Mouse (Mus musculus): ENCODE results near the gene Ppp1r37. TPM values are rescaled to one million over a fixed set of nuclear protein-coding genes. Genes with fewer than 3 reads are reported as not detected.
A peak's percentile ranks its signal among the peaks of the same experiment; 100 is the strongest.
"Not testable (repeated sequence)": the region's sequence is repeated elsewhere in the genome, so short reads cannot be mapped to it uniquely, and the experiment has no call there.

Gene Ppp1r37
- total RNA-seq, 2 experiments from 2014 or later = 61.1 to 63.1 TPM

GRCm38 (mm10) chr7:19540771-19541566, 21.9 kb downstream of the Ppp1r37 start:
- DNase-seq = no peak

GRCm38 (mm10) chr7:19534676-19535075, 28.2 kb downstream of the Ppp1r37 start:
- DNase-seq = no peak

GRCm38 (mm10) chr7:19532240-19532639, 30.6 kb downstream of the Ppp1r37 start:
- no peak for DNase-seq

- DNase-seq = no peak
Observed at GRCm38 (mm10) chr7:19531077-19531476, 31.8 kb downstream of the Ppp1r37 start.

- no peak for DNase-seq
Observed at GRCm38 (mm10) chr7:19525105-19525481, 37.8 kb downstream of the Ppp1r37 start.

GRCm38 (mm10) chr7:19524420-19525104, 38.3 kb downstream of the Ppp1r37 start:
- DNase-seq = no peak

- peak in 1 of 2 experiments; percentile 68 for DNase-seq
Observed at GRCm38 (mm10) chr7:19523757-19524419, 39.0 kb downstream of the Ppp1r37 start.

GRCm38 (mm10) chr7:19523017-19523756, 39.7 kb downstream of the Ppp1r37 start:
- no peak for DNase-seq

GRCm38 (mm10) chr7:19520032-19520431, 42.8 kb downstream of the Ppp1r37 start:
- no peak for DNase-seq

- DNase-seq = no peak
Observed at GRCm38 (mm10) chr7:19517652-19518365, 45.1 kb downstream of the Ppp1r37 start, which contains the start of gene Nkpd1. Gene Nkpd1, plus strand, starts transcription at chr7:19517838.

- no peak for DNase-seq
Observed at GRCm38 (mm10) chr7:19512353-19512752, 50.5 kb downstream of the Ppp1r37 start.

GRCm38 (mm10) chr7:19511934-19512333, 50.9 kb downstream of the Ppp1r37 start:
- not testable (repeated sequence) for DNase-seq

GRCm38 (mm10) chr7:19509786-19510185, 53.1 kb downstream of the Ppp1r37 start:
- DNase-seq = no peak

- DNase-seq = no peak
Observed at GRCm38 (mm10) chr7:19508924-19509568, 53.8 kb downstream of the Ppp1r37 start.

GRCm38 (mm10) chr7:19508150-19508923, 54.5 kb downstream of the Ppp1r37 start, which contains the start of the genes Bloc1s3 and Trappc6a:
Gene Bloc1s3, minus strand, starts transcription at chr7:19508367.
Gene Trappc6a, plus strand, starts transcription at chr7:19508395.
- DNase-seq = peak; percentile 96

- DNase-seq = peak in 1 of 2 experiments; percentile 34
Observed at GRCm38 (mm10) chr7:19507612-19507981, 55.3 kb downstream of the Ppp1r37 start.

GRCm38 (mm10) chr7:19506969-19507611, 55.8 kb downstream of the Ppp1r37 start:
- DNase-seq = peak in 1 of 2 experiments; percentile 35

- DNase-seq = no peak
Observed at GRCm38 (mm10) chr7:19506326-19506725, 56.5 kb downstream of the Ppp1r37 start.

GRCm38 (mm10) chr7:19503481-19504068, 59.3 kb downstream of the Ppp1r37 start:
- peak; percentile 32 to 81 for DNase-seq

Measured in heart, adult 18-20 months (tissue).